Mouse (Mus musculus) sigmoid colon, adult 10 weeks (tissue): ENCODE data around the gene Svs3b. TPM values are rescaled to one million over a fixed set of nuclear protein-coding genes. Genes with fewer than 3 reads are reported as not detected.

Experiments used
- polyA plus RNA-seq: library from polyadenylated mRNA; stranded (reverse); fragments of 350-450 nt; fragmentation: Illumina TruSeq; extraction: RNeasy Lipid Tissue Mini Kit (QIAGEN cat#74804); gene quantifications from one replicate; pipeline ENCODE4 v1.2.3, GENCODE M21; 2014; ENCODE audit warnings: low read depth, low replicate concordance

Gene Svs3b
- polyA plus RNA-seq = not detected

DNA sequence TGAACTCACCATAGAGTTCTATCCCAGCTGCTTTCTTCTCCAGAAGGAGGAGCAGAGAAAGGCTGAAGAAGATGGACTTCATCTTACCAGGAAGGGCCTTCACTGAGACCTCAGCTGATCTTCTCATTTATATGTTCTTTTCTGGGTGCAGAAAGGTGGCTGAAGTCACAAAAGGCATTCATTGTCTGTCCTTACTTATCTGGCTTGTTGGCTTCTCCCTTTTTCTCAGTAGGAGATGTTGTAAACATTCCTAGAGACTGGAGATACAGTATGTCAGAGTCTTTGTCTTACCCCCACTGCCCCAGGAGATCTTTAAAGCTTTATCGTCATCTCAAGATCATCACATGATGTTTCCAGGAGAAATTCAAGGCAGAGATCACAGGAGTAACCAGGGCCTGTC, at the start of gene Svs3b:
Gene Svs3b (minus strand): TSS at position 101 of the 400 bp plus-strand sequence.

DNA sequence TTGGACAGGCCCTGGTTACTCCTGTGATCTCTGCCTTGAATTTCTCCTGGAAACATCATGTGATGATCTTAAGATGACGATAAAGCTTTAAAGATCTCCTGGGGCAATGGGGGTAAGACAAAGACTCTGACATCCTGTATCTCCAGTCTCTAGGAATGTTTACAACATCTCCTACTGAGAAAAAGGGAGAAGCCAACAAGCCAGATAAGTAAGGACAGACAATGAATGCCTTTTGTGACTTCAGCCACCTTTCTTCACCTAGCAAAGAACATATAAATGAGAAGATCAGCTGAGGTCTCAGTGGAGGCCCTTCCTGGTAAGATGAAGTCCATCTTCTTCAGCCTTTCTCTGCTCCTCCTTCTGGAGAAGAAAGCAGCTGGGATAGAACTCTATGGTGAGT, 32.5 kb upstream of the Svs3b start, which contains the start of gene Svs3a:
Gene Svs3a (plus strand): TSS at position 301 of the 400 bp plus-strand sequence.

DNA sequence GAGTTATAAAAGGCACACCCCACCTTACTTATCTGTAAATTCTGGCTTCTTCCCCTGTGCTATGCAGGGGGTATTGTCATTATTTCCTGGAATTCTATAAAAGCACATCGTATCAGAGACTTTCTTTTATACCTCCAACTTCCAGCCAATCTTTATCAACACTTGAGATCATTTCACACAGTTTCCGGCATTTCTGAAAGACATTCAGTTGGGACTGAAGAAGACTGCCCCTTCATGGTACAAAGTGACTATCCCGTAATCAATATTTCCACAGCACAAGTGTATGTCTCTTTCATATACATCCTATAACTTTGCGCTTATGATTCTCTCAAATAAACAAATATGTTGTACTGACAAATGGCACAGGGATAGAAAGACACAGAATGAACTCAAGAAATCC, 21.9 kb upstream of the Svs3b start, which contains the start of gene Svs4:
Gene Svs4 (minus strand): TSS at position 101 of the 400 bp plus-strand sequence.

DNA sequence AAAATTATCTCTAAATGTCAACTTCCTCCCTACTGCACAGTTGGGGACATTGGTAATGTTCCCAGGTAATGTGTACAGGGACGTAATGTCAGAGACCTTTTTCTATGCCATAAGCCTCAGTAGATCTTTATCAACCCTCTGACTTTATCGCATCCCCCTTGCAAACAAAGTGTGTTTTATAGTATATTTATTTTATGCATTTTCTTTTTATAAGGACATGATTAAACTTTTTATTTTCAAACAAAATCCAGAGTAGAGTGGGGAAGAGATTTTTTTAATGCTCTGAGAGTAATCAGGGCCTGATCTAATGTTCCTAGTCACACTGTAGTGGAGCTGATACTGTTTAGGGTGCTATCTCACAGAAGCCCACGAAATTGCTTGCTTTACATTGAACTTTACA, 18.1 kb downstream of the Svs3b start, which contains the start of gene Svs2:
Gene Svs2 (minus strand): TSS at position 101 of the 400 bp plus-strand sequence.

DNA sequence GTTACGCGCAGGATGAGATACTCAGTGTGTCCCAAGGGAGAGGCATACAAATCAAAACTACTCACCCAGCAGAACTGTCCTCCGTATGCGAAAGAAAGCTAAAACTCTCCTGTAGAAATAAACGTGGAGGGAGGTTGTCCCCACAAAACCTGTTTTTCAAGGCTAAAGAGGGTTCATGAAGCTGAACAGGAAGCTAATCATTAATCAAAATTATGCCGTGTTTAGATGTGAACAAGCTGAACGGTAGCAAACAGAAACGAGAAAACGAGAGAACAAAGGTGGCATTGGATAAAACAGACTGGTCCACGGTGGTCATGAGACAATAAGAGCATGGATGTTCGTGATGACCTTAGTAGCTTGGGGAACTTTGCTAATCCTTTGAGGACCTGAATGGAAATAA, 34.9 kb downstream of the Svs3b start, which contains the start of gene Wfdc15b:
Gene Wfdc15b (minus strand): TSS at position 139 of the 400 bp plus-strand sequence.

Other genes with a start within 250 kb of the Svs3b start
- not detected for gene Pabpc1l, start 231.2 kb downstream of the Svs3b start, polyA plus RNA-seq
- gene Stk4, start 186.3 kb downstream of the Svs3b start, polyA plus RNA-seq = 103 TPM
- 9.8 TPM for gene Tomm34, start 185.5 kb downstream of the Svs3b start, polyA plus RNA-seq
- not detected for gene Kcns1, start 85.5 kb downstream of the Svs3b start, polyA plus RNA-seq
- gene Wfdc5, start 73.9 kb downstream of the Svs3b start, polyA plus RNA-seq = not detected
- not detected for gene Wfdc12, start 66.0 kb downstream of the Svs3b start, polyA plus RNA-seq
- gene Wfdc15a, start 56.5 kb downstream of the Svs3b start, polyA plus RNA-seq = not detected
- not detected for gene Wfdc15b, start 35.0 kb downstream of the Svs3b start, polyA plus RNA-seq
- not detected for gene Svs2, start 18.2 kb downstream of the Svs3b start, polyA plus RNA-seq
- gene Svs4, start 21.8 kb upstream of the Svs3b start, polyA plus RNA-seq = not detected
- not detected for gene Svs3a, start 32.6 kb upstream of the Svs3b start, polyA plus RNA-seq
- not detected for gene Svs6, start 60.1 kb upstream of the Svs3b start, polyA plus RNA-seq
- gene Svs5, start 76.1 kb upstream of the Svs3b start, polyA plus RNA-seq = not detected
- not detected for gene Slpi, start 132.5 kb upstream of the Svs3b start, polyA plus RNA-seq
- not detected for gene Rbpjl, start 146.5 kb upstream of the Svs3b start, polyA plus RNA-seq
- 0.85 TPM for gene Matn4, start 148.5 kb upstream of the Svs3b start, polyA plus RNA-seq
- gene Sdc4, start 187.2 kb upstream of the Svs3b start, polyA plus RNA-seq = 255 TPM
- gene Sys1, start 200.3 kb upstream of the Svs3b start, polyA plus RNA-seq = 10.1 TPM
- gene Gm20458, start 204.3 kb upstream of the Svs3b start, polyA plus RNA-seq = not detected
- not detected for gene Trp53tg5, start 217.1 kb upstream of the Svs3b start, polyA plus RNA-seq
- 6.6 TPM for gene Dbndd2, start 229.5 kb upstream of the Svs3b start, polyA plus RNA-seq
- gene Pigt, start 240.9 kb upstream of the Svs3b start, polyA plus RNA-seq = 8.1 TPM